Mouse (Mus musculus) Patski (cell line): Measurements from ENCODE around the gene Larp4b. TPM values are rescaled to one million over a fixed set of nuclear protein-coding genes. Genes with fewer than 3 reads are reported as not detected.
"Not testable (repeated sequence)": the region's sequence is repeated elsewhere in the genome, so short reads cannot be mapped to it uniquely, and the experiment has no call there.

Experiments used
- ATAC-seq: fragments of 100-300 bp; one replicate; pipeline ENCODE4 v1.8.0; 2021
- CTCF ChIA-PET: fragments of 350-600 bp; sonication (Branson Sonifier 250); formaldehyde crosslinking; loops from one replicate; lab custom pipeline; 2022; ENCODE audit warnings: inconsistent platforms; lab: Charles Lee
- POLR2A ChIA-PET: fragments of 350-600 bp; sonication (Branson Sonifier 250); formaldehyde crosslinking; loops from one replicate; lab custom pipeline; 2022; ENCODE audit warnings: antibody characterized with exemption, inconsistent platforms; lab: Charles Lee
- DNase-seq: peaks from one replicate; pipeline ENCODE4 v3.0.0-alpha.2; 2011; ENCODE audit warnings: low read depth, low spot score
- H3K27me3 ChIP-seq: fragments of 371-371 bp; one replicate; pipeline ENCODE4 v1.5.1; 2021
- CTCF ChIP-seq: fragments of 100-300 bp; IDR thresholded peaks from one replicate; pipeline ENCODE4 v1.5.1; 2021
- in situ Hi-C: fragments of 300-500 bp; cut with MboI; formaldehyde crosslinking; loops from 3 replicates; pipeline ENCODE4 v1.11.1; 2018; ENCODE audit warnings: low pct_unique_long_range_greater_than_20kb, mixed read lengths
- polyA plus RNA-seq: library from polyadenylated mRNA; unstranded; gene quantifications from one replicate; pipeline ENCODE4 v1.2.3, GENCODE M21; 2021

The Larp4b gene
- polyA plus RNA-seq = 45.2 TPM

GRCm38 (mm10) chr13:9093316-9094155 is at the start of gene Larp4b:
Larp4b (plus strand) TSS chr13:9093881.
- DNase-seq = peak; percentile 82
- H3K27me3 ChIP-seq = no peaks in the 10 kb centered on the region
- peak; percentile 99 for ATAC-seq
- TF ChIP-seq CTCF = no peak
- ChIA-PET POLR2A (interaction anchor here (1.4 kb wide), 1 partner anchor 97 kb away, joined by 3 read pairs; no protein-coding TSS in a partner anchor), CTCF (no interaction called here)
- in situ Hi-C loops = loop anchor here (5.0 kb wide), 1 partner anchor 96 kb away; the partner anchor contains the start of gene Gtpbp4

GRCm38 (mm10) chr13:9044731-9045130 is 49.0 kb upstream of the Larp4b start:
- ChIA-PET POLR2A (no interaction called here), CTCF (interaction anchor here (1.3 kb wide), 1 partner anchor 15 kb away, joined by 3 read pairs; no protein-coding TSS in a partner anchor)
- ATAC-seq (no peak), DNase-seq (no peak)
- no peak for TF ChIP-seq CTCF
- no peaks in the 10 kb centered on the region for H3K27me3 ChIP-seq
- in situ Hi-C loops = loop anchor here (5.0 kb wide), 1 partner anchor 33 kb away; no protein-coding TSS in a partner anchor

- POLR2A ChIA-PET, DNase-seq, ATAC-seq, CTCF ChIA-PET, in situ Hi-C loops, H3K27me3 ChIP-seq: not testable (repeated sequence)
Measured at GRCm38 (mm10) chr13:9052049-9052691, 41.5 kb upstream of the Larp4b start.

GRCm38 (mm10) chr13:9057277-9057676 is 36.4 kb upstream of the Larp4b start:
- in situ Hi-C loops = no loop called here
- DNase-seq (no peak), ATAC-seq (no peak)
- no peak for TF ChIP-seq CTCF
- ChIA-PET POLR2A (no interaction called here), CTCF (no interaction called here)
- H3K27me3 ChIP-seq = no peaks in the 10 kb centered on the region

GRCm38 (mm10) chr13:9058706-9059105 is 35.0 kb upstream of the Larp4b start:
- DNase-seq = no peak
- no peak for TF ChIP-seq CTCF
- ChIA-PET CTCF (no interaction called here), POLR2A (no interaction called here)
- no peaks in the 10 kb centered on the region for H3K27me3 ChIP-seq
- in situ Hi-C loops = no loop called here
- no peak for ATAC-seq

GRCm38 (mm10) chr13:9061394-9061793 is 32.3 kb upstream of the Larp4b start:
- in situ Hi-C loops = no loop called here
- ChIA-PET CTCF (no interaction called here), POLR2A (no interaction called here)
- ATAC-seq (no peak), DNase-seq (no peak)
- TF ChIP-seq CTCF = no peak
- H3K27me3 ChIP-seq = peaks cover 15% of the 10 kb centered on the region

GRCm38 (mm10) chr13:9064196-9064595 is 29.5 kb upstream of the Larp4b start:
- ATAC-seq = no peak
- POLR2A ChIA-PET = interaction anchor here (1.2 kb wide), 1 partner anchor 20 kb away, joined by 3 read pairs; no protein-coding TSS in a partner anchor
- DNase-seq = no peak
- CTCF ChIA-PET = interaction anchor here (1.3 kb wide), 1 partner anchor 8 kb away, joined by 3 read pairs; no protein-coding TSS in a partner anchor
- H3K27me3 ChIP-seq = peaks cover 19% of the 10 kb centered on the region
- in situ Hi-C loops = no loop called here
- TF ChIP-seq CTCF = no peak

- in situ Hi-C loops = no loop called here
- no peak for DNase-seq
- peaks cover 19% of the 10 kb centered on the region for H3K27me3 ChIP-seq
- ATAC-seq = no peak
- POLR2A ChIA-PET = no interaction called here
- CTCF ChIA-PET = no interaction called here
- no peak for TF ChIP-seq CTCF
Measured at GRCm38 (mm10) chr13:9066107-9066506, 27.6 kb upstream of the Larp4b start.

GRCm38 (mm10) chr13:9071008-9071407 is 22.7 kb upstream of the Larp4b start:
- TF ChIP-seq CTCF = no peak
- ATAC-seq = no peak
- H3K27me3 ChIP-seq = peaks cover 12% of the 10 kb centered on the region
- CTCF ChIA-PET = no interaction called here
- POLR2A ChIA-PET = no interaction called here
- DNase-seq = no peak
- in situ Hi-C loops = no loop called here

GRCm38 (mm10) chr13:9073818-9074217 is 19.9 kb upstream of the Larp4b start:
- no peak for TF ChIP-seq CTCF
- CTCF ChIA-PET = no interaction called here
- in situ Hi-C loops = no loop called here
- DNase-seq (no peak), ATAC-seq (no peak)
- POLR2A ChIA-PET = no interaction called here
- peaks cover 4% of the 10 kb centered on the region for H3K27me3 ChIP-seq
